Mouse (Mus musculus) kidney, adult 2 months (tissue): ENCODE data around the gene Ass1.

Experiments
- CTCF ChIP-seq: fragments of 200-500 bp; conservative IDR thresholded peaks from 2 replicates; pipeline ENCODE4 v1.5.1; 2011; ENCODE audit warnings: low read depth, mild to moderate bottlenecking, control low read depth, low read length, moderate library complexity, mixed read lengths; ENCODE audit not compliant: insufficient read depth, insufficient read length
- POLR2A ChIP-seq: fragments of 200-500 bp; IDR thresholded peaks from one replicate; pipeline ENCODE4 v1.6.1; 2011; ENCODE audit warnings: low read depth, low read length, control low read depth

GRCm38 (mm10) chr2:31451530-31451929 lies 18.5 kb upstream of the Ass1 start:
- no peak for TF ChIP-seq CTCF
- TF ChIP-seq POLR2A: no peak
